ENCODE assay signal across 8 mouse cellular contexts in genomic region chr17:46553926-46554325, GRCm38 (mm10). TPM values are rescaled to one million over a fixed set of nuclear protein-coding genes. Genes with fewer than 3 reads are reported as not detected.
DNase-seq lines count a peak whose midpoint lies in the region; ATAC-seq lines count a peak whose summit lies in the region.

No protein-coding gene starts in this region.

- peak overlapping the region; percentile 89 for H3K4me2 ChIP-seq in neural tube, embryonic 11.5 days (ENCODE audit: low read depth)
- H3K4me2 ChIP-seq in liver, embryonic 12.5 days, result peak overlapping the region; percentile 95

- 74% methylated on average over 3 of the region's 3 CpGs for WGBS in neural tube, embryonic 11.5 days
- 74% methylated on average over 3 of the region's 3 CpGs for WGBS in liver, embryonic 12.5 days (ENCODE audit: insufficient replicate concordance)

- no peaks in the 10 kb centered on the region for H3K9me3 ChIP-seq in neural tube, embryonic 11.5 days (ENCODE audit: control insufficient read depth, low read length)
- H3K9me3 ChIP-seq in liver, embryonic 12.5 days (replicated peaks), result no peaks in the 10 kb centered on the region

- H3K4me1 ChIP-seq in neural tube, embryonic 11.5 days (ENCODE audit: control insufficient read depth, insufficient read depth, low read length), result peaks cover 22% of the 10 kb centered on the region
- H3K4me1 ChIP-seq in liver, embryonic 12.5 days, result peaks cover 47% of the 10 kb centered on the region

- peak; percentile 56 for DNase-seq in cerebellum, adult 9-10 months
- no peak for DNase-seq in cerebellum, postnatal 25 days
- no peak for DNase-seq in neural tube, embryonic 11.5 days (ENCODE audit: low spot score)
- no peak for DNase-seq in neural tube, embryonic 10.5 days (ENCODE audit: extremely low spot score, low spot score)
- DNase-seq in frontal cortex, postnatal 14 days (ENCODE audit: low spot score in 2 of 2), result no peak

- ATAC-seq in neural tube, embryonic 11.5 days (ENCODE audit: insufficient read depth, low FRiP score, low TSS enrichment), result no peak
- no peak for ATAC-seq in liver, embryonic 12.5 days
- no peak for ATAC-seq in monocyte, adult 5-6 weeks (replicated peaks; ENCODE audit: insufficient number of reproducible peaks, low FRiP score, low TSS enrichment, poor library complexity, severe bottlenecking)
- ATAC-seq in megakaryocyte-erythroid progenitor cell, adult 5-6 weeks (replicated peaks; ENCODE audit: low FRiP score, low TSS enrichment, poor library complexity, severe bottlenecking), result no peak

- H3K27ac ChIP-seq in neural tube, embryonic 11.5 days (ENCODE audit: low read depth, low read length), result no peak overlapping the region
- no peak overlapping the region for H3K27ac ChIP-seq in liver, embryonic 12.5 days

- peak overlapping the region; percentile 96 for H3K4me3 ChIP-seq in neural tube, embryonic 11.5 days (ENCODE audit: low read depth, low read length)
- peak overlapping the region; percentile 95 for H3K4me3 ChIP-seq in liver, embryonic 12.5 days

- H3K9ac ChIP-seq in neural tube, embryonic 11.5 days (ENCODE audit: low read length), result peak overlapping the region; percentile 96
- no peak overlapping the region for H3K9ac ChIP-seq in liver, embryonic 12.5 days

- H3K27me3 ChIP-seq in neural tube, embryonic 11.5 days (ENCODE audit: control insufficient read depth, insufficient read depth, low read length), result no peaks in the 10 kb centered on the region
- no peaks in the 10 kb centered on the region for H3K27me3 ChIP-seq in liver, embryonic 12.5 days (replicated peaks)

- no peaks in the 10 kb centered on the region; the same call in none of the 2 replicates for H3K36me3 ChIP-seq in neural tube, embryonic 11.5 days (ENCODE audit: control insufficient read depth, insufficient read depth, low read length)
- H3K36me3 ChIP-seq in liver, embryonic 12.5 days, result peaks cover 36% of the 10 kb centered on the region

RNA-seq across cellular contexts. Expression of gene Srf, which starts 2.0 kb away (rescaled TPM):
- polyA plus RNA-seq in neural tube, embryonic 11.5 days (2014; fragmentation: Nextera tagmentation; extraction: Ambion mirVana), result 5.9 and 7.7 TPM in 2 replicates
- 6.6 and 6.8 TPM in 2 replicates for polyA plus RNA-seq in liver, embryonic 12.5 days (2016; fragmentation: Nextera tagmentation; extraction: Ambion mirVana)
- 24.8 to 46.0 TPM (median 36.6 TPM) in 3 replicates for total RNA-seq in monocyte, adult 5-6 weeks (2017)
- 26.2 and 44.3 TPM in 2 replicates for total RNA-seq in megakaryocyte-erythroid progenitor cell, adult 5-6 weeks (2014; fragmentation: Nextera tagmentation)
- total RNA-seq in megakaryocyte-erythroid progenitor cell, adult 5-6 weeks (2017), result 19.3 and 20.5 TPM in 2 replicates

RNA-seq across cellular contexts. Expression of gene Cul9, which starts 7.7 kb away (rescaled TPM):
- polyA plus RNA-seq in neural tube, embryonic 11.5 days (2014; fragmentation: Nextera tagmentation; extraction: Ambion mirVana), result 4.4 and 5.4 TPM in 2 replicates
- 0.69 and 0.93 TPM in 2 replicates for polyA plus RNA-seq in liver, embryonic 12.5 days (2016; fragmentation: Nextera tagmentation; extraction: Ambion mirVana)
- total RNA-seq in monocyte, adult 5-6 weeks (2017), result 4.4 to 7.6 TPM (median 4.9 TPM) in 3 replicates
- total RNA-seq in megakaryocyte-erythroid progenitor cell, adult 5-6 weeks (2014; fragmentation: Nextera tagmentation), result 14.1 and 19.6 TPM in 2 replicates
- total RNA-seq in megakaryocyte-erythroid progenitor cell, adult 5-6 weeks (2017), result 2.5 and 4.8 TPM in 2 replicates

RNA-seq across cellular contexts. Expression of gene Dnph1, which starts 57.4 kb away (rescaled TPM):
- polyA plus RNA-seq in neural tube, embryonic 11.5 days (2014; fragmentation: Nextera tagmentation; extraction: Ambion mirVana), result 55.3 and 64.9 TPM in 2 replicates
- 38.5 and 39.3 TPM in 2 replicates for polyA plus RNA-seq in liver, embryonic 12.5 days (2016; fragmentation: Nextera tagmentation; extraction: Ambion mirVana)
- not detected in 3 replicates for total RNA-seq in monocyte, adult 5-6 weeks (2017)
- total RNA-seq in megakaryocyte-erythroid progenitor cell, adult 5-6 weeks (2014; fragmentation: Nextera tagmentation), result 49.4 and 60.5 TPM in 2 replicates
- 15.6 and 27.7 TPM in 2 replicates for total RNA-seq in megakaryocyte-erythroid progenitor cell, adult 5-6 weeks (2017)

Comparison
In these comparisons a context has a peak if more than half of its experiments do, and no peak if none do; other contexts are left out.
1. RNA of gene Dnph1, which starts 57.4 kb away (total RNA-seq): 15.6 to 60.5 TPM in megakaryocyte-erythroid progenitor cell, adult 5-6 weeks; not detected in monocyte, adult 5-6 weeks; every median in the first group is over 10 times any median in the second.